Mouse (Mus musculus): ENCODE measurements around the gene Slc6a4. TPM values are rescaled to one million over a fixed set of nuclear protein-coding genes. Genes with fewer than 3 reads are reported as not detected.

Gene Slc6a4
- total RNA-seq, 2 experiments from 2014 or later = not detected

Other genes starting within 250 kb of the Slc6a4 start
- gene Gosr1, start 235.0 kb upstream of the Slc6a4 start, total RNA-seq (2014; fragmentation: Nextera tagmentation) = 14.7 and 14.9 TPM in 2 replicates
- 47.4 and 93.8 TPM in 2 replicates for gene Gosr1, start 235.0 kb upstream of the Slc6a4 start, total RNA-seq (2017)
- gene Cpd, start 151.6 kb upstream of the Slc6a4 start, total RNA-seq (2014; fragmentation: Nextera tagmentation) = 13.1 and 13.5 TPM in 2 replicates
- 21.1 and 22.2 TPM in 2 replicates for gene Cpd, start 151.6 kb upstream of the Slc6a4 start, total RNA-seq (2017)
- gene Tmigd1, start 96.4 kb upstream of the Slc6a4 start, total RNA-seq (2014; fragmentation: Nextera tagmentation) = not detected in 2 replicates
- gene Tmigd1, start 96.4 kb upstream of the Slc6a4 start, total RNA-seq (2017) = not detected in 2 replicates
- 83.3 and 85.8 TPM in 2 replicates for gene Blmh, start 73.8 kb upstream of the Slc6a4 start, total RNA-seq (2014; fragmentation: Nextera tagmentation)
- gene Blmh, start 73.8 kb upstream of the Slc6a4 start, total RNA-seq (2017) = 226 and 238 TPM in 2 replicates
- gene Nsrp1, start 79.8 kb downstream of the Slc6a4 start, total RNA-seq (2014; fragmentation: Nextera tagmentation) = 15.6 and 22.8 TPM in 2 replicates
- gene Nsrp1, start 79.8 kb downstream of the Slc6a4 start, total RNA-seq (2017) = 18.2 and 22.8 TPM in 2 replicates
- gene Efcab5, start 190.4 kb downstream of the Slc6a4 start, total RNA-seq (2014; fragmentation: Nextera tagmentation) = 0.77 TPM in 1 of 2 replicates, not detected in the other
- 0.47 and 0.57 TPM in 2 replicates for gene Efcab5, start 190.4 kb downstream of the Slc6a4 start, total RNA-seq (2017)
- 26.6 and 28.7 TPM in 2 replicates for gene Ssh2, start 217.7 kb downstream of the Slc6a4 start, total RNA-seq (2014; fragmentation: Nextera tagmentation)
- gene Ssh2, start 217.7 kb downstream of the Slc6a4 start, total RNA-seq (2017) = 14.4 and 14.7 TPM in 2 replicates